Mouse (Mus musculus) cerebellum, postnatal 25 days (tissue): ENCODE measurements around the gene Zfp119a.

Experiments
- DNase-seq, 2 experiments: peaks; one replicate each; pipeline ENCODE4 v3.0.0; 2021; ENCODE audit warnings: mixed read lengths in 2 of 2

The Zfp119a gene

GRCm38 (mm10) chr17:55878636-55879369 is at the start of gene Zfp119a:
Zfp119a (minus strand) TSS chr17:55878930.
- DNase-seq, result peak; percentile 88 to 89

- no peak for DNase-seq
Measured at GRCm38 (mm10) chr17:55906669-55907068, 27.9 kb upstream of the Zfp119a start.

- no peak for DNase-seq
Measured at GRCm38 (mm10) chr17:55904131-55904530, 25.4 kb upstream of the Zfp119a start.

- DNase-seq, result no peak
Measured at GRCm38 (mm10) chr17:55903687-55904086, 25.0 kb upstream of the Zfp119a start.

GRCm38 (mm10) chr17:55903087-55903486 is 24.4 kb upstream of the Zfp119a start:
- DNase-seq, result no peak

- DNase-seq, result peak in 1 of 2 experiments; percentile 35
Measured at GRCm38 (mm10) chr17:55892406-55892955, 13.8 kb upstream of the Zfp119a start.

GRCm38 (mm10) chr17:55884912-55885311 is 6.2 kb upstream of the Zfp119a start:
- DNase-seq, result no peak

GRCm38 (mm10) chr17:55883631-55884030 is 4.9 kb upstream of the Zfp119a start:
- no peak for DNase-seq

GRCm38 (mm10) chr17:55878282-55878635 is 471 bp downstream of the Zfp119a start:
- DNase-seq, result peak in 1 of 2 experiments; percentile 19

GRCm38 (mm10) chr17:55877184-55877583 is 1.5 kb downstream of the Zfp119a start:
- DNase-seq, result no peak

- DNase-seq, result no peak
Measured at GRCm38 (mm10) chr17:55843067-55843466, 35.7 kb downstream of the Zfp119a start.

- DNase-seq, result no peak
Measured at GRCm38 (mm10) chr17:55821566-55821965, 57.2 kb downstream of the Zfp119a start.

- DNase-seq, result no peak
Measured at GRCm38 (mm10) chr17:55816853-55817252, 61.9 kb downstream of the Zfp119a start.
